26 mouse cellular contexts compared by ENCODE assay signal in genomic region chr4:53212541-53212940, GRCm38 (mm10). TPM values are rescaled to one million over a fixed set of nuclear protein-coding genes. Genes with fewer than 3 reads are reported as not detected.
A peak's percentile ranks its signal among the peaks of the same experiment; 100 is the strongest.
DNase-seq lines count a peak whose midpoint lies in the region; ATAC-seq and TF ChIP-seq lines count a peak whose summit lies in the region.
"Had no signal": no experiment of that assay in that cellular context is flagged by ENCODE, and none has a peak within 500 bp of the region (broad histone marks: within the 10 kb centered on the region; RNA-seq: fewer than 3 reads in every experiment).

No protein-coding gene starts in this region.

- H3K4me1 ChIP-seq in forebrain, embryonic 14.5 days (ENCODE audit: control insufficient read depth, insufficient read depth, low read length), result peaks cover 4% of the 10 kb centered on the region; the same call in 1 of the 2 replicates
- H3K4me1 ChIP-seq in forebrain, postnatal 0 days (ENCODE audit: insufficient read depth), result no peaks in the 10 kb centered on the region
- peaks cover under 1% of the 10 kb centered on the region; the same call in 1 of the 2 replicates for H3K4me1 ChIP-seq in lung, embryonic 16.5 days (replicated peaks; ENCODE audit: control insufficient read depth, insufficient read depth, low read length)
- H3K4me1 ChIP-seq in lung, adult 2 months (ENCODE audit: control insufficient read depth, insufficient read depth, low read length), result no peaks in the 10 kb centered on the region

- no peak for TF ChIP-seq POLR2A in lung, adult 2 months (IDR thresholded peaks at IDR 0.05; ENCODE audit: borderline replicate concordance, extremely low read depth, low read depth, low read length)

- H3K36me3 ChIP-seq in forebrain, embryonic 14.5 days (ENCODE audit: control insufficient read depth, insufficient read depth, low read length), result no peaks in the 10 kb centered on the region
- no peaks in the 10 kb centered on the region for H3K36me3 ChIP-seq in forebrain, postnatal 0 days (ENCODE audit: insufficient read depth)
- H3K36me3 ChIP-seq in lung, embryonic 16.5 days (ENCODE audit: control insufficient read depth, insufficient read depth, low read length), result no peaks in the 10 kb centered on the region
- H3K36me3 ChIP-seq: embryonic facial prominence, embryonic 10.5 days; embryonic facial prominence, embryonic 13.5 days; forebrain, embryonic 12.5 days; hindbrain, embryonic 12.5 days; hindbrain, embryonic 15.5 days had no signal

- H3K9me3 ChIP-seq in forebrain, embryonic 14.5 days (replicated peaks; ENCODE audit: control insufficient read depth, low read length), result no peaks in the 10 kb centered on the region
- no peaks in the 10 kb centered on the region for H3K9me3 ChIP-seq in forebrain, postnatal 0 days (ENCODE audit: low read length)
- H3K9me3 ChIP-seq in lung, embryonic 16.5 days (ENCODE audit: control insufficient read depth, low read length), result no peaks in the 10 kb centered on the region
- H3K9me3 ChIP-seq: embryonic facial prominence, embryonic 10.5 days; embryonic facial prominence, embryonic 13.5 days; forebrain, embryonic 12.5 days; hindbrain, embryonic 12.5 days; hindbrain, embryonic 15.5 days had no signal

- 75% methylated on average over 4 of the region's 4 CpGs for WGBS in forebrain, embryonic 14.5 days
- 67% methylated on average over 4 of the region's 4 CpGs for WGBS in forebrain, postnatal 0 days
- 54% methylated on average over 4 of the region's 4 CpGs for WGBS in lung, embryonic 16.5 days
- WGBS in lung, adult 2 months, result 69% methylated on average over 4 of the region's 4 CpGs

- H3K4me2 ChIP-seq in forebrain, embryonic 14.5 days (ENCODE audit: low read length), result no peak overlapping the region
- no peak overlapping the region for H3K4me2 ChIP-seq in forebrain, postnatal 0 days (ENCODE audit: low read depth)
- no peak overlapping the region for H3K4me2 ChIP-seq in lung, embryonic 16.5 days (ENCODE audit: low read depth, low read length)
- H3K4me2 ChIP-seq: embryonic facial prominence, embryonic 13.5 days; forebrain, embryonic 12.5 days; heart, embryonic 11.5 days; hindbrain, embryonic 12.5 days; hindbrain, embryonic 15.5 days had no signal

- no peak overlapping the region for H3K9ac ChIP-seq in forebrain, embryonic 14.5 days (ENCODE audit: low read length)
- H3K9ac ChIP-seq in forebrain, postnatal 0 days, result no peak overlapping the region
- no peak overlapping the region for H3K9ac ChIP-seq in lung, embryonic 16.5 days (ENCODE audit: low read length)
- H3K9ac ChIP-seq: embryonic facial prominence, embryonic 13.5 days; forebrain, embryonic 12.5 days; hindbrain, embryonic 12.5 days; hindbrain, embryonic 15.5 days had no signal

- no peak for TF ChIP-seq CTCF in forebrain, postnatal 0 days (IDR thresholded peaks at IDR 0.05; ENCODE audit: low read depth)
- no peak for TF ChIP-seq CTCF in lung, adult 2 months (IDR thresholded peaks at IDR 0.05; ENCODE audit: insufficient read depth, low read length)

- no peak for ATAC-seq in forebrain, embryonic 14.5 days
- no peak for ATAC-seq in forebrain, postnatal 0 days
- ATAC-seq in lung, embryonic 16.5 days (ENCODE audit: low read depth), result peak; percentile 34; the same call in 1 of the 2 replicates
- ATAC-seq: forebrain, embryonic 16.5 days; Patski had no signal

- no peak overlapping the region for H3K27ac ChIP-seq in forebrain, embryonic 14.5 days (ENCODE audit: low read depth, low read length)
- no peak overlapping the region for H3K27ac ChIP-seq in forebrain, postnatal 0 days (ENCODE audit: low read depth, low read length)
- H3K27ac ChIP-seq in lung, embryonic 16.5 days (ENCODE audit: low read length), result no peak overlapping the region
- H3K27ac ChIP-seq: embryonic facial prominence, embryonic 10.5 days; embryonic facial prominence, embryonic 13.5 days; forebrain, embryonic 12.5 days; gastrocnemius, adult 2 months; hindbrain, embryonic 12.5 days; hindbrain, embryonic 15.5 days had no signal

- H3K27me3 ChIP-seq in forebrain, embryonic 14.5 days (replicated peaks; ENCODE audit: control insufficient read depth, insufficient read depth, low read length), result no peaks in the 10 kb centered on the region
- H3K27me3 ChIP-seq in forebrain, postnatal 0 days (ENCODE audit: insufficient read depth, low read length), result no peaks in the 10 kb centered on the region
- H3K27me3 ChIP-seq in lung, embryonic 16.5 days (ENCODE audit: control insufficient read depth, insufficient read depth, low read depth, low read length), result no peaks in the 10 kb centered on the region
- H3K27me3 ChIP-seq: embryonic facial prominence, embryonic 13.5 days; forebrain, embryonic 12.5 days; hindbrain, embryonic 12.5 days; hindbrain, embryonic 15.5 days; Patski had no signal

- no peak overlapping the region for H3K4me3 ChIP-seq in forebrain, embryonic 14.5 days (ENCODE audit: low read depth, low read length)
- H3K4me3 ChIP-seq in forebrain, postnatal 0 days (ENCODE audit: low read depth, low read length), result no peak overlapping the region
- H3K4me3 ChIP-seq in lung, embryonic 16.5 days (ENCODE audit: low read length), result no peak overlapping the region
- H3K4me3 ChIP-seq in lung, adult 2 months (replicated peaks; ENCODE audit: extremely low read depth, low read depth, low read length), result no peak overlapping the region
- H3K4me3 ChIP-seq: embryonic facial prominence, embryonic 10.5 days; embryonic facial prominence, embryonic 13.5 days; erythroblast, embryonic 14.5 days; forebrain, embryonic 12.5 days; gastrocnemius, adult 2 months; hindbrain, embryonic 12.5 days; hindbrain, embryonic 15.5 days had no signal

- DNase-seq in forebrain, embryonic 14.5 days (ENCODE audit: low spot score), result peak; percentile 12
- DNase-seq in forebrain, postnatal 0 days, result no peak
- peak; percentile 25 for DNase-seq in kidney, postnatal 14 days
- no peak for DNase-seq in kidney, adult 11 months
- no peak for DNase-seq in lung, adult 2 months
- DNase-seq in Muller cell, postnatal 12 days (ENCODE audit: inconsistent ontology term), result peak; percentile 34
- DNase-seq in urinary bladder, postnatal 4 days (ENCODE audit: low spot score in 2 of 2), result no peak
- DNase-seq: adrenal gland, postnatal 10 days; cerebellum, adult 11-12 months; cerebellum, adult 8-10 months; cerebellum, postnatal 10 days; cerebellum, postnatal 36 days; embryo, embryonic 11 days; gastrocnemius, adult 2 months; gastrocnemius, postnatal 14 days; heart, adult 11 months had no signal

RNA-seq across cellular contexts. Expression of gene Abca1, which starts 52.8 kb away (rescaled TPM):
- 9.6 and 12.3 TPM in 2 replicates for polyA plus RNA-seq in forebrain, embryonic 14.5 days (2014; fragmentation: Nextera tagmentation; extraction: Ambion mirVana)
- total RNA-seq in forebrain, postnatal 0 days (2014; rRNA removed), result 26.4 and 39.2 TPM in 2 replicates
- 3.7 and 6.3 TPM in 2 replicates for polyA plus RNA-seq in forebrain, postnatal 0 days (2015; fragmentation: Nextera tagmentation; extraction: Ambion mirVana)
- 9.8 and 10.5 TPM in 2 replicates for polyA plus RNA-seq in lung, embryonic 16.5 days (2015; fragmentation: Nextera tagmentation; extraction: Ambion mirVana)
- 7.8 and 13.2 TPM in 2 replicates for polyA plus RNA-seq in lung, adult 2 months (2012; rRNA removed)

Comparison
In these comparisons a context has a peak if more than half of its experiments do, and no peak if none do; other contexts are left out.
1. DNase-seq: peak in forebrain, embryonic 14.5 days (single experiment), kidney, postnatal 14 days (single experiment) and Muller cell, postnatal 12 days (single experiment); none in forebrain, postnatal 0 days (single experiment), kidney, adult 11 months (single experiment), lung, adult 2 months (single experiment) and urinary bladder, postnatal 4 days (0 of 2).